Mouse (Mus musculus) neural tube, embryonic 14.5 days (tissue): ENCODE measurements at regions not wholly inside any gene's neighbourhood (a gene's known extent, or its start where the extent isn't known, plus 50 kb on each side); places are given as distances from the start of the nearest gene placed in this dataset.
"Not testable (repeated sequence)": the region's sequence is repeated elsewhere in the genome, so short reads cannot be mapped to it uniquely, and the experiment has no call there.

Experiments used
- ATAC-seq: fragments of 200-750 bp; cut with Nextera tagmentation; 2 replicates; pipeline ENCODE4 v1.8.0; 2017; ENCODE audit warnings: low read depth, mild to moderate bottlenecking, moderate TSS enrichment, moderate library complexity
- H3K27ac ChIP-seq: fragments of 300-500 bp; sonication (generic); 2 replicates; pipeline ENCODE4 v1.5.1; 2014; ENCODE audit warnings: low read depth, mild to moderate bottlenecking, control low read depth, low read length, moderate library complexity, mixed read lengths
- H3K27me3 ChIP-seq: fragments of 300-500 bp; sonication (generic); 2 replicates; pipeline ENCODE4 v1.6.1; 2014; ENCODE audit warnings: low read length; ENCODE audit not compliant: control insufficient read depth, insufficient read depth
- H3K36me3 ChIP-seq: fragments of 300-500 bp; sonication (generic); 2 replicates; pipeline ENCODE4 v1.6.1; 2014; ENCODE audit warnings: low read length, mixed read lengths; ENCODE audit not compliant: control insufficient read depth, insufficient read depth
- H3K4me1 ChIP-seq: fragments of 300-500 bp; sonication (generic); 2 replicates; pipeline ENCODE4 v1.6.1; 2014; ENCODE audit warnings: low read length; ENCODE audit not compliant: control insufficient read depth, insufficient read depth
- H3K4me2 ChIP-seq: fragments of 300-500 bp; sonication (generic); 2 replicates; pipeline ENCODE4 v1.6.1; 2014; ENCODE audit warnings: mild to moderate bottlenecking, low read depth, low read length, control low read depth
- H3K4me3 ChIP-seq: fragments of 300-500 bp; sonication (generic); 2 replicates; pipeline ENCODE4 v1.5.1; 2014; ENCODE audit warnings: low read depth, low read length, control low read depth, mixed read lengths
- H3K9ac ChIP-seq: fragments of 300-500 bp; sonication (generic); replicated peaks from 2 replicates; pipeline ENCODE4 v1.6.1; 2014; ENCODE audit warnings: low read depth, mild to moderate bottlenecking, control low read depth, low read length, mixed read lengths
- H3K9me3 ChIP-seq: fragments of 300-500 bp; sonication (generic); 2 replicates; pipeline ENCODE4 v1.6.1; 2016; ENCODE audit warnings: low read length; ENCODE audit not compliant: control insufficient read depth
- WGBS: fragments of 180-500 bp; shearing (Covaris S2); extraction: QIAGEN DNeasy Blood & Tissue Kit; methylation state at CpG from one replicate; pipeline ENCODE4 v1.1.7; 2014; 5-methylcytosine and 5-hydroxymethylcytosine counted together

GRCm38 (mm10) chr3:37815771-37816170, 91.5 kb upstream of the Gm5148 start:
- H3K9ac ChIP-seq, result no peak overlapping the region
- H3K9me3 ChIP-seq, result no peaks in the 10 kb centered on the region
- H3K4me1 ChIP-seq, result no peaks in the 10 kb centered on the region
- no peak overlapping the region for H3K4me3 ChIP-seq
- H3K27ac ChIP-seq, result no peak overlapping the region
- no peaks in the 10 kb centered on the region for H3K27me3 ChIP-seq
- H3K4me2 ChIP-seq, result no peak overlapping the region
- no peak for ATAC-seq
- 95% methylated on average over 6 of the region's 6 CpGs for WGBS
- H3K36me3 ChIP-seq, result no peaks in the 10 kb centered on the region

- Histone ChIP-seq H3K36me3 (no peaks in the 10 kb centered on the region), H3K4me3 (no peak overlapping the region), H3K9me3 (no peaks in the 10 kb centered on the region), H3K4me2 (no peak overlapping the region), H3K27ac (no peak overlapping the region), H3K9ac (no peak overlapping the region), H3K27me3 (no peaks in the 10 kb centered on the region), H3K4me1 (no peaks in the 10 kb centered on the region)
- 94% methylated on average over 3 of the region's 3 CpGs for WGBS
- ATAC-seq, result no peak
Observed at GRCm38 (mm10) chr3:37812936-37813335, 88.6 kb upstream of the Gm5148 start.

GRCm38 (mm10) chr3:37811429-37811828, 87.1 kb upstream of the Gm5148 start:
- no peaks in the 10 kb centered on the region for H3K36me3 ChIP-seq
- 77% methylated on average over 2 of the region's 2 CpGs for whole genome bisulfite sequencing

GRCm38 (mm10) chr3:37810763-37811162, 86.5 kb upstream of the Gm5148 start:
- no peak for ATAC-seq
- H3K27ac ChIP-seq, result no peak overlapping the region
- WGBS, result 89% methylated on average over 2 of the region's 2 CpGs

More at GRCm38 (mm10) chr3:37811429-37811828, 87.1 kb upstream of the Gm5148 start:
- H3K27ac ChIP-seq, result no peak overlapping the region
- no peak overlapping the region for H3K4me3 ChIP-seq
- ATAC-seq, result no peak
- no peak overlapping the region for H3K4me2 ChIP-seq
- no peak overlapping the region for H3K9ac ChIP-seq
- no peaks in the 10 kb centered on the region for H3K4me1 ChIP-seq
- no peaks in the 10 kb centered on the region for H3K27me3 ChIP-seq
- H3K9me3 ChIP-seq, result no peaks in the 10 kb centered on the region

GRCm38 (mm10) chr3:37805805-37806148, 81.5 kb upstream of the Gm5148 start:
- Histone ChIP-seq H3K27ac (no peak overlapping the region), H3K36me3 (no peaks in the 10 kb centered on the region), H3K9ac (no peak overlapping the region), H3K4me1 (no peaks in the 10 kb centered on the region), H3K4me2 (no peak overlapping the region), H3K9me3 (no peaks in the 10 kb centered on the region), H3K27me3 (no peaks in the 10 kb centered on the region), H3K4me3 (no peak overlapping the region)
- 69% methylated on average over 6 of the region's 6 CpGs for WGBS
- ATAC-seq, result no peak

More at GRCm38 (mm10) chr3:37810763-37811162, 86.5 kb upstream of the Gm5148 start:
- no peak overlapping the region for H3K9ac ChIP-seq
- H3K36me3 ChIP-seq, result no peaks in the 10 kb centered on the region
- no peak overlapping the region for H3K4me3 ChIP-seq
- no peaks in the 10 kb centered on the region for H3K4me1 ChIP-seq
- H3K4me2 ChIP-seq, result no peak overlapping the region
- H3K9me3 ChIP-seq, result no peaks in the 10 kb centered on the region
- H3K27me3 ChIP-seq, result no peaks in the 10 kb centered on the region

GRCm38 (mm10) chr3:37804941-37805804, 80.9 kb upstream of the Gm5148 start:
- H3K36me3 ChIP-seq, result no peaks in the 10 kb centered on the region
- no peak overlapping the region for H3K9ac ChIP-seq
- no peak overlapping the region for H3K4me2 ChIP-seq
- 87% methylated on average over 9 of the region's 9 CpGs for WGBS
- no peaks in the 10 kb centered on the region for H3K27me3 ChIP-seq
- H3K4me1 ChIP-seq, result no peaks in the 10 kb centered on the region
- no peak overlapping the region for H3K27ac ChIP-seq
- ATAC-seq, result no peak
- no peak overlapping the region for H3K4me3 ChIP-seq
- H3K9me3 ChIP-seq, result no peaks in the 10 kb centered on the region

- Histone ChIP-seq H3K9ac (no peak overlapping the region), H3K27me3 (no peaks in the 10 kb centered on the region), H3K4me3 (no peak overlapping the region), H3K4me2 (no peak overlapping the region), H3K4me1 (no peaks in the 10 kb centered on the region), H3K27ac (no peak overlapping the region), H3K36me3 (no peaks in the 10 kb centered on the region), H3K9me3 (no peaks in the 10 kb centered on the region)
- ATAC-seq, result no peak
- WGBS, result 55% methylated on average over 5 of the region's 5 CpGs
Observed at GRCm38 (mm10) chr3:37804261-37804660, 80.0 kb upstream of the Gm5148 start.

- H3K9ac ChIP-seq, H3K27me3 ChIP-seq, H3K9me3 ChIP-seq, H3K27ac ChIP-seq, H3K4me1 ChIP-seq, ATAC-seq, H3K4me2 ChIP-seq, H3K36me3 ChIP-seq, H3K4me3 ChIP-seq: not testable (repeated sequence)
- WGBS, result 93% methylated on average over 5 of the region's 5 CpGs
Observed at GRCm38 (mm10) chr3:37803781-37804180, 79.5 kb upstream of the Gm5148 start.

- no peak for ATAC-seq
- H3K9me3 ChIP-seq, result no peaks in the 10 kb centered on the region
Observed at GRCm38 (mm10) chr3:37801551-37801950, 77.3 kb upstream of the Gm5148 start.

More at GRCm38 (mm10) chr3:37801551-37801950, 77.3 kb upstream of the Gm5148 start:
- H3K4me3 ChIP-seq, result no peak overlapping the region
- H3K27ac ChIP-seq, result no peak overlapping the region
- no peaks in the 10 kb centered on the region for H3K36me3 ChIP-seq
- H3K4me2 ChIP-seq, result no peak overlapping the region
- H3K9ac ChIP-seq, result no peak overlapping the region
- WGBS, result 93% methylated on average over 2 of the region's 2 CpGs
- no peaks in the 10 kb centered on the region for H3K27me3 ChIP-seq
- H3K4me1 ChIP-seq, result no peaks in the 10 kb centered on the region
